Mouse (Mus musculus): ENCODE measurements around the gene Trim63. TPM values are rescaled to one million over a fixed set of nuclear protein-coding genes. Genes with fewer than 3 reads are reported as not detected.
"Not testable (repeated sequence)": the region's sequence is repeated elsewhere in the genome, so short reads cannot be mapped to it uniquely, and the experiment has no call there.

Gene Trim63
- polyA plus RNA-seq, 2 experiments from 2014 or later, result not detected

- ATAC-seq, result no peak
These were observed 15.5 kb upstream of the Trim63 start for GRCm38 (mm10) chr4:134299498-134299810.

GRCm38 (mm10) chr4:134300316-134300715, 14.6 kb upstream of the Trim63 start:
- no peak for ATAC-seq

- ATAC-seq, result no peak
These were observed 12.8 kb upstream of the Trim63 start for GRCm38 (mm10) chr4:134302084-134302483.

- ATAC-seq, result no peak
These were observed 8.0 kb upstream of the Trim63 start for GRCm38 (mm10) chr4:134306963-134307362.

GRCm38 (mm10) chr4:134307367-134308072, 7.4 kb upstream of the Trim63 start:
- no peak for ATAC-seq

- no peak for ATAC-seq
These were observed 4.8 kb upstream of the Trim63 start for GRCm38 (mm10) chr4:134310106-134310505.

GRCm38 (mm10) chr4:134310656-134311055, 4.3 kb upstream of the Trim63 start:
- no peak for ATAC-seq

GRCm38 (mm10) chr4:134311784-134312183, 3.1 kb upstream of the Trim63 start:
- no peak for ATAC-seq

GRCm38 (mm10) chr4:134312341-134312740, 2.6 kb upstream of the Trim63 start:
- ATAC-seq, result no peak

GRCm38 (mm10) chr4:134312901-134313300, 2.0 kb upstream of the Trim63 start:
- no peak for ATAC-seq

- no peak for ATAC-seq
These were observed 752 bp upstream of the Trim63 start for GRCm38 (mm10) chr4:134314081-134314655.

- ATAC-seq, result no peak
These were observed 550 bp downstream of the Trim63 start for GRCm38 (mm10) chr4:134315470-134315869.

GRCm38 (mm10) chr4:134316390-134316789, 1.5 kb downstream of the Trim63 start:
- ATAC-seq, result no peak

- ATAC-seq, result no peak
These were observed 4.2 kb downstream of the Trim63 start for GRCm38 (mm10) chr4:134319074-134319473.

GRCm38 (mm10) chr4:134319674-134320073, 4.8 kb downstream of the Trim63 start:
- no peak for ATAC-seq

- ATAC-seq, result no peak
These were observed 6.6 kb downstream of the Trim63 start for GRCm38 (mm10) chr4:134321524-134321923.

GRCm38 (mm10) chr4:134324655-134325054, 9.7 kb downstream of the Trim63 start:
- no peak for ATAC-seq

- no peak for ATAC-seq
These were observed 12.1 kb downstream of the Trim63 start for GRCm38 (mm10) chr4:134326859-134327530.

GRCm38 (mm10) chr4:134328151-134328550, 13.2 kb downstream of the Trim63 start:
- no peak for ATAC-seq

- no peak for ATAC-seq
These were observed 13.9 kb downstream of the Trim63 start for GRCm38 (mm10) chr4:134328832-134329231.

- ATAC-seq, result no peak
These were observed 15.4 kb downstream of the Trim63 start for GRCm38 (mm10) chr4:134330281-134330680.

- not testable (repeated sequence) for ATAC-seq
These were observed 26.3 kb downstream of the Trim63 start for GRCm38 (mm10) chr4:134341231-134341630.

GRCm38 (mm10) chr4:134342213-134342779, 27.4 kb downstream of the Trim63 start:
- ATAC-seq, result no peak

Data from activated CD4-positive, CD25-positive, alpha-beta regulatory T cell, adult 4 months (primary cell).